Mouse (Mus musculus) kidney, embryonic 14.5 days (tissue): ENCODE results near the gene Iqcd. TPM values are rescaled to one million over a fixed set of nuclear protein-coding genes. Genes with fewer than 3 reads are reported as not detected.

ENCODE experiments used
- ATAC-seq: fragments of 200-750 bp; cut with Nextera tagmentation; 2 replicates; pipeline ENCODE4 v1.8.0; 2017; ENCODE audit warnings: moderate number of reproducible peaks, mild to moderate bottlenecking, moderate TSS enrichment, moderate library complexity; ENCODE audit not compliant: low FRiP score, low TSS enrichment
- H3K27ac ChIP-seq: fragments of 300-500 bp; sonication (generic); 2 replicates; pipeline ENCODE4 v1.5.1; 2014; ENCODE audit warnings: low read depth, mild to moderate bottlenecking, low read length, moderate library complexity, mixed read lengths
- H3K27me3 ChIP-seq: fragments of 300-500 bp; sonication (generic); 2 replicates; pipeline ENCODE4 v1.6.1; 2014; ENCODE audit warnings: mild to moderate bottlenecking, low read length; ENCODE audit not compliant: control insufficient read depth, insufficient read depth
- H3K36me3 ChIP-seq: fragments of 300-500 bp; sonication (generic); 2 replicates; pipeline ENCODE4 v1.6.1; 2014; ENCODE audit warnings: low read length, mixed read lengths; ENCODE audit not compliant: control insufficient read depth, insufficient read depth
- H3K4me1 ChIP-seq: fragments of 300-500 bp; sonication (generic); 2 replicates; pipeline ENCODE4 v1.6.1; 2014; ENCODE audit warnings: low read length, mixed read lengths; ENCODE audit not compliant: control insufficient read depth, insufficient read depth
- H3K4me2 ChIP-seq: fragments of 300-500 bp; sonication (generic); replicated peaks from 2 replicates; pipeline ENCODE4 v1.6.1; 2014; ENCODE audit warnings: low read depth, mild to moderate bottlenecking, low read length
- H3K4me3 ChIP-seq: fragments of 300-500 bp; sonication (generic); 2 replicates; pipeline ENCODE4 v1.5.1; 2014; ENCODE audit warnings: mild to moderate bottlenecking, low read length
- H3K9ac ChIP-seq: fragments of 300-500 bp; sonication (generic); 2 replicates; pipeline ENCODE4 v1.6.1; 2014; ENCODE audit warnings: low read depth, mild to moderate bottlenecking, low read length, moderate library complexity
- H3K9me3 ChIP-seq: fragments of 300-500 bp; sonication (generic); 2 replicates; pipeline ENCODE4 v1.6.1; 2016; ENCODE audit warnings: low read length; ENCODE audit not compliant: control insufficient read depth
- WGBS: fragments of 180-500 bp; shearing (Covaris S2); extraction: QIAGEN DNeasy Blood & Tissue Kit; methylation state at CpG from one replicate; pipeline ENCODE4 v1.1.7; 2014; 5-methylcytosine and 5-hydroxymethylcytosine counted together
- polyA plus RNA-seq: library from polyadenylated mRNA; unstranded; fragments of >200 nt; fragmentation: Nextera tagmentation; extraction: Ambion mirVana; gene quantifications from 2 replicates; pipeline ENCODE4 v1.2.1, GENCODE M21; 2014

Iqcd gene
- polyA plus RNA-seq, 1 experiment from 2014 or later, result 1.4 TPM

DNA sequence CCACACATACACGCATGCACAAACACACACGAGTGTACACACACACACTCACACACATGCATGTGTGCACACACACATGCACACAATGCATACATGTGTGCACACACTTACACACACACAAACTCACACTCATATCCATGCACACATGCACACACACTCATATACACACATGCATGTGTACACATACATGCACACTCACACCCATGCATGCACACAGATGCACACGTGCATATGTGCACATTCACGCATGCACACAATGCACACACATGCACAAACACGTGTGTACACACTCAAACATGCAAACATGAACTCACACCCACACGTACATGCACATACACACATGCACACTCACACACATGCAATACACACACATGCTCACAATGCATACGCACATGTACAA is 51.3 kb downstream of the Iqcd start:
- no peak overlapping the region for H3K4me2 ChIP-seq
- no peaks in the 10 kb centered on the region for H3K36me3 ChIP-seq
- no peak overlapping the region for H3K9ac ChIP-seq
- 90% methylated on average over 7 of the region's 7 CpGs for WGBS
- ATAC-seq, result no peak
- H3K9me3 ChIP-seq, result no peaks in the 10 kb centered on the region
- no peak overlapping the region for H3K27ac ChIP-seq
- no peaks in the 10 kb centered on the region for H3K27me3 ChIP-seq
- no peak overlapping the region for H3K4me3 ChIP-seq
- H3K4me1 ChIP-seq, result no peaks in the 10 kb centered on the region

DNA sequence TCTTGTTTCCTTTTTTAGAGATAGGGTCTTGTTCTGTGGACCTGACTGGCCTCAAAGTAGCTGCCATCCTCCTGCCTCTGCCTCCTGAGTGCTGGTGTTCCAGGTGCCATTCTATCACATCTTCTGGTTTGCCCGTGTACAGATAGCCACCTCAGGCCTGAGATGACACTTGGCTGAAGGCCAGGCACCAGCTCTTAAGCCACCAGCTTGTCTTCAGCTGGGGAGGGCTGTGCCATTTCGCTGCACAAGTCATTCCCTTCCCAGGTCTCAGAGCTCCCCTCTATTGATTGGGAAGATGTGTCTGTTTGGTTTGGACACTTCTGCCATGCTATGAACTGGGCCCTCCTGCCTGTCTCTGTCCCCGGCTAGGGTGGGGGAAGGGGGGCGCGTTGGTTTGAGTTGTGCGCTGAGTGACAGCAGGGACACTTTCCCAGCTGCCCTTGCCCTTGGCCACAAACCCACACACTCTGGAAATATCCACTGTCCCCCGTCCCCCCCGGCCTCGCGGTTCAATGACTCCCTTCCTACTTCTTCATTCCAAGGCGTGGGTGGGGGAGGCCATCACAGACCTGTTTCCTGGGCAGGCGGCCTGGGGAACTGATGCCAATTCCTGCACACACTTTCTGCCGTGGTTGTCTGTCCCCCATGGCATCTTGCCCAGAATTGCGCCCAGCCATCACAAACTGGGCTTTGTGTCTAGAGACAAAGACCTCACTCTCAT is 54.7 kb downstream of the Iqcd start:
- H3K9me3 ChIP-seq, result no peaks in the 10 kb centered on the region
- no peak overlapping the region for H3K9ac ChIP-seq
- no peak overlapping the region for H3K4me2 ChIP-seq
- H3K4me1 ChIP-seq, result peaks cover 4% of the 10 kb centered on the region; the same call in 1 of the 2 replicates
- H3K27ac ChIP-seq, result no peak overlapping the region
- ATAC-seq, result no peak
- H3K36me3 ChIP-seq, result no peaks in the 10 kb centered on the region
- WGBS, result 61% methylated on average over 14 of the region's 14 CpGs
- peaks cover 10% of the 10 kb centered on the region for H3K27me3 ChIP-seq
- no peak overlapping the region for H3K4me3 ChIP-seq

DNA sequence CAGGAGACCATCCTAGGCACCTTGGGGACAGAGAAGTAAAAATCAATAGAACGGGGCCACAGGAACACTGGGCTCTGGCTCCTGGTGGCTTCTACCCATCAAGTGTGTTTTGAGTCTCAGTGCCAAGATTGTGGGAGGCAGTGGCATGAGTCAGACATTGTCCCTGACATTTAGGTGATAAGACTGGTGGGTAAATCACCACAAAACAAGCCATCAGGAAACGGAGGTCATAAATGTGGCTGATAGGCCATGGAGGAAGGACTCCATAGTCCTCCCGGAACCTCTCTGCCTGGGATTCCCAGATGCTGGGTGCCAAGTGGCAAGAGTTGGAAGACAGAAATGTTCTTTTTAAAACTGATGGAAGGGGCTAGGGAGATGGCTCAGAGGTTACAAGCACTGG is 55.4 kb downstream of the Iqcd start:
- ATAC-seq, result no peak
- 67% methylated on average over 3 of the region's 3 CpGs for WGBS
- Histone ChIP-seq H3K27me3 (peaks cover 17% of the 10 kb centered on the region), H3K4me2 (no peak overlapping the region), H3K9ac (no peak overlapping the region), H3K4me1 (peaks cover 10% of the 10 kb centered on the region), H3K36me3 (no peaks in the 10 kb centered on the region), H3K27ac (no peak overlapping the region), H3K9me3 (no peaks in the 10 kb centered on the region), H3K4me3 (no peak overlapping the region)

DNA sequence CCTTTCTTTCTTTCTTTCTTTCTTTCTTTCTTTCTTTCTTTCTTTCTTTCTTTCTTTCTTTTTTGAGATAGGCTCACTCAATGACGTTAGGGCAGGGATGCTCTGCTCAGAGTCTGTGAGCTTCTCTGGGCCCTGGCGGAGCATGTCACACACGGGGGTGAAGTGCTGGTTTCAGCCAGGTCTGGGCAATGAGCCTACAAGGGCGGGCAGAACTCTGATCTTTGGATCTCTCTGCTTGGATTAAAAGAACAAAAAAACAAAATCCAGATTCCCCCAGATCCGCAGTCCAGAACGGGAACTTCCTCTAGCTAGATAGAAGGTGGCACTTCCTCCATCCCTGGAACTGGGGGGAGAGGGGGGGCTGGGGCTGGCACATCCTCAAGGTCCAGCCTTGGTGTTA is 57.0 kb downstream of the Iqcd start:
- H3K9ac ChIP-seq, result no peak overlapping the region
- no peak overlapping the region for H3K4me2 ChIP-seq
- H3K4me3 ChIP-seq, result no peak overlapping the region
- ATAC-seq, result no peak
- no peaks in the 10 kb centered on the region for H3K36me3 ChIP-seq
- H3K9me3 ChIP-seq, result no peaks in the 10 kb centered on the region
- peaks cover 28% of the 10 kb centered on the region for H3K27me3 ChIP-seq
- 60% methylated on average over 6 of the region's 6 CpGs for WGBS
- H3K4me1 ChIP-seq, result peaks cover 10% of the 10 kb centered on the region
- H3K27ac ChIP-seq, result no peak overlapping the region

DNA sequence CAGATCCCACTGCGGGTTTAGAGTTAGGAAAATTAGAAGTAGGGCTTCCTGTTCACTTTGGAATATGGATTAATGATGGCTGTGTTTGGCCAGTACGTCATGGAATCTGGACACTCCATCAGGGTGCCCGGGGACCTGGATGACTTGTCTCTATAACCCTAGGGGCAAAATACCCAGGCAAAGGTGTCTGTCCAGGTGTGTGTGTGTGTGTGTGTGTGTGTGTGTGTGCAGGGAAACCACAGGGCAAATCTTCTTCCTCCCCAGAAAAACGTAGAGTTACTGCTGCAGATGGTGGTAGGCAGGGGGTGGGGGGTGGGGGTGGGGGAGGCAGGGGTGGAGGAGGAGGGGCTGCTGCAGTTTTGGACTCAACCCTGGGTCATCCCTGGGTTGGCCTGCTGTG is 58.5 kb downstream of the Iqcd start:
- Histone ChIP-seq H3K9me3 (no peaks in the 10 kb centered on the region), H3K9ac (no peak overlapping the region), H3K4me2 (no peak overlapping the region), H3K27ac (no peak overlapping the region), H3K36me3 (no peaks in the 10 kb centered on the region), H3K4me3 (no peak overlapping the region), H3K4me1 (peaks cover 10% of the 10 kb centered on the region), H3K27me3 (peaks cover 28% of the 10 kb centered on the region)
- WGBS, result 62% methylated on average over 4 of the region's 4 CpGs
- ATAC-seq, result no peak

DNA sequence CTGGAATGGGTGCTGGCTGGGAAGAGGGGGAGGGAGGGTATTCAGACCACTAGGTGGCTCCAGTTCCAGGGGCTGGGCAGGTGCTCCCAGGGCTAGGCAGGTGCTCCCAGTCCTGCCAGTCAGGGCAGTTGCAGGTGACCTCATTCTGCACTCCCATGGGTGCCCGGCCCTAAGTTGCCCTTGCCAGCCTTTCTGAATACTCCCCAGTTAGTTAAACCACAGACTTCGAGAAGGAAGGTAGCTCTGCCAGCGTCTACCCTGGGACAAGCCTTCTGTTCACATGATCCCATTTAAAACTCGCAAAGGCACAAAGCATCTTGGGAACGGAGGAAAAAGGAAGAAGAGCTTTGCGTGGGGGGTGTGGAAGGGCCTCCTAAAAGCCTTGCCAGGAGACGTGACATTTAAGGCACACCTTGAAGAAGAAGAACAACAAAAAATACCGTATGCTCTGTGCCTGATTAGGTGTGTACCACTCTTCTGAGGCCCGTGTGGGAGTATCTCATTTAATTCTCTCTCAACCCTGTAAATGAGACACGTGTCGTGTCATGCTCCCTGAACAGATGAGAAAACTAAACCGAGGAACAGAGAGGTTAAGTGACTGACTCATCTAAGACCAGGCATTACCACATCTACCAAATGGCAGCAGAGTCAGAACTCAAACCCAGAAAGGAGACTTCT is 59.1 kb downstream of the Iqcd start:
- no peak overlapping the region for H3K27ac ChIP-seq
- peak overlapping the region; percentile 42 for H3K4me2 ChIP-seq
- peaks cover 28% of the 10 kb centered on the region for H3K27me3 ChIP-seq
- H3K36me3 ChIP-seq, result no peaks in the 10 kb centered on the region
- H3K4me1 ChIP-seq, result peaks cover 10% of the 10 kb centered on the region
- H3K9ac ChIP-seq, result no peak overlapping the region
- ATAC-seq, result no peak
- H3K4me3 ChIP-seq, result 0 out of 2 replicates have a peak overlapping the region, but pooled peaks have one; percentile 28
- H3K9me3 ChIP-seq, result no peaks in the 10 kb centered on the region
- 25% methylated on average over 12 of the region's 12 CpGs for WGBS

DNA sequence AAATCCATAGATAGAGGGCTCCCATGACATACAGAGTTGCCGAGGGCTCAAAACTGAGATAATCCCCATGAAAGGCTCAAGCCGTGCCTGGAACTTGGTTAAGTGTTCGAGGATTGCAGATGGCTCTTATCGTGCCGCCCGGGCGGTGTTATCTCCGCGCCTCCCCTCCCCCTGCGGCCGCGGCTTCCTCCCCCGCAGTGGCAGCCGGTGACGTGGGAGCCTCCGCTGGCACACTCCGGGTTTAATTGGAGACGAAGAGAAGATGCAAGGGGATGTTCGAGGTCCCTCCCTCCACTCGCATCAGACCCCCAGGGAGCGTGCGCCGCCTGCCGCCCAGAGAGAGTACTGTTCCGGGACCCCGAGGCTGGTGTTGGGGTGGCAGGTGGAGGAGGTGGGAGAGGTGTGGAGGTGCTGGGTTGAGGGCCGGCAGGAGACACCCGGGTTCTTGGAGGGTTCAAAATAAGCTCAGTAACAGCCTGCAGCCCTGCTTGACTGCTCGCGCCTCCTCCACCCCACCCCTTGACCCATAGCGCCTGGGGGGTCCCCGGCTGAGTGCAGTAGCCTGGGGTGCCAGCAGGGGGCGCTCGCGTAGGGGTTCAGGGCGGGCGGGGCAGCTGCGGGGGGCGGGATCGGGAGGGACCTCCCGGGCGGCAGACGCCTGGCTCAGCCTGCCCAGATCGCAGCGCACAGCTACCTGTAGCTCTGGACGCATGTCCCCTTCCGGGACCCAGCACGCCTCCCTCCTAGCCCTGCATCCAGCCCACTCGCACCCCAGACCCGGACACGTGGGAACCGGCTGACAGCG is 60.0 kb downstream of the Iqcd start, which contains the start of gene Rasal1:
TSS of gene Rasal1 (plus strand) at position 244 of the 805 bp plus-strand sequence.
- WGBS, result 1% methylated on average over 47 of the region's 53 CpGs
- H3K36me3 ChIP-seq, result no peaks in the 10 kb centered on the region
- peak within 1 kb of the TSS; percentile 42 for H3K4me2 ChIP-seq
- H3K4me3 ChIP-seq, result peak within 1 kb of the TSS; percentile 28
- peak; percentile 78 for ATAC-seq
- H3K9me3 ChIP-seq, result no peaks in the 10 kb centered on the region
- H3K4me1 ChIP-seq, result peaks cover 10% of the 10 kb centered on the region
- no peak within 1 kb of the TSS for H3K27ac ChIP-seq
- peaks cover 28% of the 10 kb centered on the region for H3K27me3 ChIP-seq
- peak within 1 kb of the TSS; percentile 31; the same call in 1 of the 2 replicates for H3K9ac ChIP-seq

DNA sequence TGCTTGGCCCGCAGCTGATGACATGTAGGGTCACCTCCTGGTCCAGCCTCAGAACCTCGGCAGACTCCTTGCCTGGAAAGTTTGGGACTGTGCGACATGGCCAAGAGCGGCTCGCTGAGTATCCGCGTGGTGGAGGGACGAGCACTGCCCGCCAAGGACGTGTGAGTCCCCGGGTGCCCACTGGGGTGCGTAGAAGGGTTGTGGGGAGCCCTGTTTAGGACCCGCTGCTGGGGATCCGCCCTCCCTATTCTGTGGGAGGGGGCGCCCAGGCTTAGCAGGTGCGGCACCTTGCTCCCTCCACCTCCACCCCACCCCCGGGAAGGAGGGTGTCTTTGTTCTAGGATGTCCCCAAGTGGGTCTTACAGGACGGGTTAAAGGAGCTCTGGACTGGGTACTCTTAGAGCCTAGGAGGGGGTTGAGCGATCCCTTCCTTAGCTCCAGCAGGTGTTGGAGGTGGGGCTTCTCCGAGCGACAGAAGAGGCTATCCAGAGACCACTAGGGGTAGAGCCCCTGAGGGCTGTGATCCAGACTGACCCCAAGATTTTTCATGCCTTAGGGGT is 60.6 kb downstream of the Iqcd start:
- H3K4me1 ChIP-seq, result peaks cover 10% of the 10 kb centered on the region
- H3K27me3 ChIP-seq, result peaks cover 28% of the 10 kb centered on the region
- WGBS, result 3% methylated on average over 21 of the region's 21 CpGs
- peak; percentile 41 for ATAC-seq
- no peaks in the 10 kb centered on the region for H3K9me3 ChIP-seq
- no peak overlapping the region for H3K27ac ChIP-seq
- no peaks in the 10 kb centered on the region for H3K36me3 ChIP-seq
- peak overlapping the region; percentile 42 for H3K4me2 ChIP-seq
- H3K4me3 ChIP-seq, result peak overlapping the region; percentile 28
- peak overlapping the region; percentile 31; the same call in 1 of the 2 replicates for H3K9ac ChIP-seq
